Mouse (Mus musculus): ENCODE measurements at regions not wholly inside any gene's neighbourhood (a gene's known extent, or its start where the extent isn't known, plus 50 kb on each side); places are given as distances from the start of the nearest gene placed in this dataset.

DNA sequence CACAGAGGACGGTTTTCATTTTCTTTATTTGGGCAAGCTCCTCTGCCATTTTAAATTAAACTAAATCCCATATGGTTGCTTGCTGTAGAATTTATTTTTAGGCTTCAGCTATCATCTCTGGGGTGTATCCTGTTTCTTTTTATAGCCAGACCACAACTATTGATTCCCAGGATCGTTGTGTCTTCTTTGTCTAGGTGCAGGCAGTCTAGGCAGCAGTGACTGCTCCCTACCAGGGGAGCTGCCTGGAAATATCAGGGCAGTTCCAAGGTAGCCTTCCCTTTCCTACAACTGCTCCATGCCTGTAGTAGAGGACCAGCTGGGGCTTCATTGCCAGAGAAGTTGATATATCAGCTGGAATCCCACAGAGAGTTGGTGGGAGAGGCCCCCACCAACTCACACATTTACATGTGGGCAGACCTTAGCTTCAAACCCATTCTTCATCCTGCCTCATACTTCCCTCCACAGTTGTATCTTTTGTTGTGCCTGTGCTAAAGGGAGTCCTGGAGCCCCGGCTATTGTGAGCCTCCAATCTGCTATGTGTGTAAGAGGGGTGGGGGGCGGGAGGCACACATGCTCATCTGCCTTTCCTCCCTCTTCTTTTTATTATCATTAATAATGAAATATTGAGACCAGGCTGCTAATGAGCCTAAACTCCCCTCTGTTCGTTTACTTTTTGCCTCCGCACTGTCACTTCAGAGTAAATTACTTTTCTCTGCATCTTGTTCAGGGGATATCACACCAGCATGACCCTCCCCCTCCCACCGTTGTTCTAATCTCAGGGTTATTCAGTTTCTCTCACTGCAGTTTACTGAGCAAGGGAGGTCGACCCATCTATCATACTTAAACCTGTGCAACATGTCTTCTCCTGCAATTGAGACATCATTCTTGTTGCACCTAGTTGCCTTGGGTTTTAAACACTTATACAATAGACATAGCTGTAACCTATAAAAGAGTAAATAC is 576.3 kb upstream of the Plxna2 start:
- in situ Hi-C loops (cut with MboI, MseI), result no loop called here

DNA sequence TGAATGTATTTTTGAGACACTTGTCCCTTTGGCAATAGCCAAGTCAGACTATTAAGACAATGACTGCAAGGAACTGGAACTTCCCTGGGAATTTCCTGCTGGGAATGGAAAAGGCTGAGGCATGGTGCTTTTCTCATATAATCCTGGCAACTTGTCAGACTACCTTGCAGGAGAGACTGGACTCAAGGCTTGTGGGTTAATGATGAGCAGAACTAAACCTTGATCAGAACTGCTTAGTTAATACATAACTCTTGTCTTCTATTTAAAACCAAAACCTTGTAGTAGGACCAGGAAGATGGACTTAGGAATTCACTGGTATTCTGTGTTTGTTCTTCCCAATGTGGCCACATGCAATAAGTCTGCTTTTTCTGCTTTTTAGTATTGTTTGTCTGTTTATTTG is 579.3 kb upstream of the Plxna2 start:
- in situ Hi-C loops (cut with MboI, MseI), result no loop called here

DNA sequence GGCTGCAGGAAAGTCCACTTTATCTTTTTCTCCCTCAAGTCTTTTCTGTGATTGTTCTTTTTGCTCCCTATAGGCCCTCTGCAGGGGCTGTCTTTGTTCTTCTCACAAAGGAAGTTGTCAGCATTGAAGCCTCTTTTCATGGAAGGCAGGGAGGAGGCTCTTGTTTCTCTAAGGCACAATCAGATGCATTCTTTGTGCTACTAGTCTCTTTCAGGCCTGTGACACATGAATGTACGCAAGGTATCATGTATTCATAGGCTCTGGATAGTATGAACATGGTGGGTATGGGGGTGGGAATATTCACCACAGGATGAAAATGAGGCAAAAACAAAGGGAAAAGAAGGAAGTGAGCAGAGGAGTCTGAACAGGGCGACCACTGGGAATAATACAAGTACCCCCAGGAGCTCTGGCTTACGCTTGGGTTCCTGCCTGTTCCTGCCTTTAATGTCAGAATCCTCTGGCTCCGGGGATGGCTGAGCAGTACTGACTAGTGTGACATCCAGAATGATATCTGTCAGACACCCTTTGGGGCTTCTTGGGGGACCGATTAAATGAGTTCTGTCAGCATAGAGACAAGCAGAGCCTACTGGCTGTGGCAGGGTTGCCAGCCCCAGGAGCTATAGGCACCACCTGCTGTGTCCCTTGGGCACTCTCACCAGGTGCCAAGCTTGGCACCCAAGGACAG is 583.7 kb upstream of the Plxna2 start:
- in situ Hi-C loops (cut with MboI, MseI), result no loop called here

DNA sequence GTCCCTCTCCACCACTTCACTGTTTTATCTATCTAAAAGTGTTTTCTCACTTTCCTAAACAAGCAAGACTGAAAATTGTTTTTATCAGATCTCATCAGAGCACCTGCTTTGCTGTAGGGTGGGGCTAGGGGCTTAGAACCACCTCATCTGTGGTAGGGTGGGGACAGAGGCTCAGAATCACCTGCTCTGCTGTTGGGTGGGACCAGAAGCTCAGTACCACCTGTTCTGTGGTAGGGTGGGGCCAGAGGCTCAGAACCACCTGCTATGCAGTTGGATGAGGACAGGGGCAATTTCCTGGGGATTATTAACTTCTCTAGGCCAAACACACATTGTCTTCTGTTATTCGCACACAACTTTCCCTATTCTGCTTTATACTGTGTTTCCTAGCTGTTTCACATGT is 585.4 kb upstream of the Plxna2 start:
- in situ Hi-C loops (cut with MboI, MseI), result no loop called here

DNA sequence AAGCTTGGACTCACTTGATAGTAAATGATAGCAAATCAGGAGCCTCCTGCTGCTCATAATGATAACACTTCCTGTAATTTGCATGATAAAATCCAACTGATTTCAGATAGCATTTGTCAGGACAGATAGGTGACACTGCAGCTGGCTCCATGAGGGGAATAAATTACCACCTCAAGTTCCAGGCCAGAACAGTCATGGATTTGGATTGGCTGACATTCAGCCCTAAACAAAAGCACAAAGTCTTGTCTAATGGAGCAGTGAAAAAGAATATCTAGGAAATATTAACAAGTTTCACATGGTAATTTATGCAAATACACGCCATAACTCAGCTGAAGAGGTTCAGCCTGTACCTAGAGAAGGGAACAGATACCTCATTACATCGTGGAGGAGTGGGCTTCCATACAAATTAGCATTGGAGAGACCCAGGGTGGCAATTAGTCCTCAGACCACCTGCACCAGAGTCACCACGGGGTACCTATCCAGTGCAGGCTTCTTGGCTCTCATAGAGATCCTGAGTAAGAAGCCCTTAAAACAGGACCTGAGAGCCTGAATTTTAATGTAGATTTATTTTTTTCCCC is 587.3 kb upstream of the Plxna2 start:
- in situ Hi-C loops (cut with MboI, MseI), result no loop called here

DNA sequence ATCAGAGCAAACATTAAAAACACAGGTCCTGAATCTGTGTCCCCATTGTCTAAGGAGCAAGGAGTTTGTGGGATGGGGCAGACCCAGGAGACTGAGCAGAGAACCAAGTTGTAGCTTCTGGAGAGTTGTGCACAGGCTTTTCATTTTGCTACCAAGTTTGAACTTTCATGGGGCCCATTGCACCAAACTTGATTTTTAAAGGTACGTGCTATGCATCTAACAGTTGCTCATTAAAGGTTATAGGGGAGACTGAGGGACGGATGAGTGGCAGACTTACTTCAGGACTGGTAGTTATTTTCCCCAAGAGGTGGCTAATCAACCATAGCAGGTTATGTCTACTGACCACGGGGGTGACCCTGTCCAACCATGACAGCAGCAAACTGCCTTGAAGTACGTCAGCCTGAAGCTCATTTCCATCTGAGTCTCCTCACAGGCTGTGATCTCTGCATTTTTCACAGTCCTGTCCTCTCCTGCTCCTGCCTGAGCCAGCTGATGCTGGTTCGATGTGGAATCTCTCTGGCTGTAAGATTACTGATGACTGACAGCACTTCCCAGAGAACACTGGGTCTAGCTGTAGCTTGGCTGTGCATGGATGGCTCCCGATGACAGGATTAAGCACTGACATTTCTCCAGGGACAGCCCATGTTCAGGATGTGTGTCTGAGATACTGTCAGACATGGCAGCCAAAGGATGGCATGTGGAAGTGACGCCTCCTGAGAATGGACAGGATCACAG is 590.9 kb upstream of the Plxna2 start:
- in situ Hi-C loops (cut with MboI, MseI), result no loop called here

DNA sequence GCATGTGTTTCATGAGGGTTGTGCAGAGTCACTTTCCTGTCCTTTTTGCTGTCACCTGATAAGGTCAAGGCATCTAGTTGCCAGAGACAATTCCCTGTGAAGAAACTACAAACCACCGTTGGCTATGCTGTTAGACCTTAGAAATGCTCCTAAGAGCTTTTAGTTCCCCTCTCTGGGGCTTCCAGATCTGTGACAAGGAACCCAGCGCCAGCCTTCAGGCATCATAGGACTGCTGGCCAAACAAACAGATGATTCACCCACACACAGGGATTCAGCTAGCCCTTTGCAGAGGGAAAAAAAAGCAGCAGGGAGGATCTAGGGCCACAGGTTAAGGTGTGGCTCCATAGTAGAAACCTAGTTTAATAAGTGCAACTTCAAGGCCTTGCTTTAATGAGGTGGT is 591.8 kb upstream of the Plxna2 start:
- in situ Hi-C loops (cut with MboI, MseI), result no loop called here

DNA sequence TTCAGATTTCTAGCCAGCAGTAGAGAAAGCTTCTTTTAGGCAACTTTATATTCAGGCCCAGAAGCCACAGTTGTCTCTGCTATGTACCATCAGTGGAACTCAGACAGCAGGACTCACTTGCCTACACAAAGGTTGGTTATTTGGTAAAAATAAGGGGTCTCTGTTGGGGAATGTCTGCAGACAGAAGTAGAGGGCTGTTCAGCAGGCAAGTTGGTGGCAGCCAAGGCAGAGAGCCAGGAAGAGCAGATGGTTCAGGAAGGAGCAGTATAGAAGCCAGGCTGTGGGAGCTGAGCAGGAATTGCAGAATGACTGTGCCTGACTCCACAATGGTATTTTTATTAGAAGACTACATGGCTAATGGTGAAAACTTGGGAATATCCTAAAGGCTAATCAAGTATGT is 598.7 kb upstream of the Plxna2 start:
- in situ Hi-C loops (cut with MboI, MseI), result no loop called here

DNA sequence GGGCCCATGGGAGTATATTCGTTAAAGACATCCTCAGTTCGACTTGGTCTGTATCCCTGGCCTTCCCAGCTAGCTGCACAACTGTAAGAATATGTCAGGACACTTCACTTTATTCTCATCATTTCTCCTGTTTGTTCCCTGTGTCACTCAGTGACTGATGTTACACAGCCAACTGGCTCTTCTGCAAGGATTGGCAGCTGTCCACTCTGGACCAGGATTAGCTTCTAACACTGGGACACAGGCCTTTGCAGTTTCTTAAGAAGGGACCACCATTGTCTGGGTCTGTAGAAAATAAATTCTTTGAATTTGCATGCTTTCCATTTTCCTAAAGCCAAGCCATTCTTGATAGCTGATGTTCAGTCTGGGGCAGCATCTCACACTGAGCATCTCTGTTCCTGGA is 622.1 kb upstream of the Camk1g start:
- in situ Hi-C loops (cut with MboI, MseI), result no loop called here

DNA sequence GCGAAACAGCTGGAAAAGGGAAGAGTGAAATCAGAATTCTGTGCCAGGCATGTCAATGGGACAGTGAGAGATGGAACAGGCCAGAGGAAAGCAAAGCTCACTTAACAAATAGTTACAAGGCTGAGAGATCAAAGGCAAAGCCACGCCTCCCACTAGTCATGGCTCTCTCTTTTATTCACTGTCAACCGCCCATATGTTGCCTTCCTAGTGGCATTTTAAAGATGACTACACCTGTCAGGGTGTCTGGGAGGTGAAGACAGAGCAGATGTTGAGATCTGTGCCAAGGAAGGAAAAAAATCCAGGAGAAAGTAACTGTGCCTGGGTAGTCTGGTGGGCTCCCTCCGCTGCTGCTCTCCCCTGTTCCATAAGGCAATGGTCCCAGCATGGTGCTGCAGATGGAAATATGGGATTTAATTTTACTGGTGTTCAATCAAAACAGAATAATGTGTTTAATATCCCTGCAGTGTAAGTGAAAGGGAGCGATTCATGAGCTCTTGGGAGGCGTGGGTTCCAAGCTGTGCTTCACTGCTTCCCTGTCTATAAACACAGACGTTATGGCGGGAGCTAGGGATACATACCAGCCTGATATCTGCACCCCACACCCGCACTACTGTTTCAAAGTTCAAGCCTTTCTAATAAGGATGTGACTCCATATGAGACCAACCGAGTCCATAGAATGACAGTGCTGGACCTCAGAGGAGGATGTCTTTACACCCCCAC is 620.0 kb upstream of the Camk1g start:
- in situ Hi-C loops (cut with MboI, MseI), result no loop called here

DNA sequence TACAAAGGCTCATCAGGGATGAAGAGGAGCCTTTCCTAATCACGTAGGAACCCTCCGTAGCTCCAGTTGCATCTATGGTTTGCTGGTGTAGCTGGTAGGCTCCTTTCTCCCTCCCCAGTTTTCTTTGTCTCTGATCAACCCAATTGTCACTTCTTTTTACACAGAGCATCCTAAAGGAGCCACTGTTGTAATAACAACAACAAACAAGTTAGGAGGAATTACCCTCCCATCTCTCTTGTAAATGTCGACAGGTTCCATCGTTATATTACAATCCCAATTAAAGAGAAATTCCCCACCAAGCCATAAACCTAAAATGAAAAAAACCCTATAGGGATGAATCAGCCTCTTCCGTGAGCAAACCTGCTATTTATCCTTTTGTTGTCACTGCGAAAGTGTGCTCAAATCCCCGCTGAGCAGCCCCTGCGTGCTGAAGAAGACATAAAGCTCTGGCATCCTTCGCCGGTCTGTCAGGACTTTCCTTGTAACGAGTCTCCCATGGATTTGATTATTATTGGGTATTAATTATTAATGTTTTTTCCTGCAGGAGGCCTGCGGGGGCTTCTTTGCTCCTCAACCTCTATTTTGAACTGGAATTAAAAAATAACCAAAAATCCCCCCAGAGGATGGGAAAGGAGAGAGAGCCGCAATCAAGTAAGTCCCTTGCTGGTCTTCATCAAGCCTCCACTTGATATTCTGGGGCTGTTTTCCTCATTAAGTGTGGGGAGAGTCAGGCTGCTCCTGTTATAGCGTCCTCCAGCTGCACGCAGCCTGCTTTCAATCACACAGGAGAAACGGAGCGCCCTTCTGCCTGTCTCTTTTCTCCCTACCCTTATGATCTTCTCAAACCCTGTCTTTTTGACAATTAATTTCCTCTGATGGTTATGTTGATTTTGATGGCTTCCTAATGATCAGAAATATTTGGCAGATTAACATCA is 619.1 kb upstream of the Camk1g start:
- in situ Hi-C loops (cut with MboI, MseI), result no loop called here

DNA sequence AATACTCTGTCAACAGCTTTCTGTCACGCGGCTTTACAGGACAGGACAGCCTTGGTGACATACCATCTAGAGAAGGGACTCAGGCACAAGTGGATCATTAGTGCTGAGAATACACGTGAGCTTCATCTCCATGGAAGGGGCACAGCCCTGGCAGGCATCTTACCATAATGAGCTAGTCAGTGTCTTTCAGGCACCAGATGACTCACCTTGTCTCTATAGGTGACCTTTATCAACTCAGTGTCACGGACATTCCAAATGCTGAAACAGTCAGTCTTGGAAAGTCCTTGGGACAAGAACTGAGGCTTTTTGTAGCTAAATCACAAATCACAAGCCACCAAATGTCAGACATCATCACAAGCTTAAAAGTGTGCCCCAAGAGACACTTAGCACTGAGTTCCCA is 610.5 kb upstream of the Camk1g start:
- in situ Hi-C loops (cut with MboI, MseI), result no loop called here

DNA sequence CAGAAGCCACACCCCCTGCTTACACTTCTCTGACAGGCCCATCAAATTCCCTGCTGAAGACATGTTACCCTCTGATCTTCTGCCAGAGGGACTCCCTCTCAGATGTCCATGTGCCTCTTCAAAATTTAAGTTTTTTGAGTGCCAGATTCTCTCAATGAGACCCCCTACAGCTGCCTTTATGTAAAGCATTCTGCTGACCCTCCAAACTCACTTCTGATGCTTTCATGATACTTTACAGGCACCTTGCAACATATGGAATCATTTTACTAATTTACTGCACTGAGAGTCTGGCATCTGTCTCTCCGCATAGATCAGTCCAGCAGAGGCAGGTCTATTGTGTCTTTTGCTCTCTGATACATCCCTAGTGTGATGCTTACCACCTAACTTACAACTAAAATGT is 601.4 kb upstream of the Camk1g start:
- in situ Hi-C loops (cut with MboI, MseI), result loop anchor here in 1 of 2 experiments (10.0 kb wide), 1 partner anchor 1297 kb away; no protein-coding TSS in a partner anchor

DNA sequence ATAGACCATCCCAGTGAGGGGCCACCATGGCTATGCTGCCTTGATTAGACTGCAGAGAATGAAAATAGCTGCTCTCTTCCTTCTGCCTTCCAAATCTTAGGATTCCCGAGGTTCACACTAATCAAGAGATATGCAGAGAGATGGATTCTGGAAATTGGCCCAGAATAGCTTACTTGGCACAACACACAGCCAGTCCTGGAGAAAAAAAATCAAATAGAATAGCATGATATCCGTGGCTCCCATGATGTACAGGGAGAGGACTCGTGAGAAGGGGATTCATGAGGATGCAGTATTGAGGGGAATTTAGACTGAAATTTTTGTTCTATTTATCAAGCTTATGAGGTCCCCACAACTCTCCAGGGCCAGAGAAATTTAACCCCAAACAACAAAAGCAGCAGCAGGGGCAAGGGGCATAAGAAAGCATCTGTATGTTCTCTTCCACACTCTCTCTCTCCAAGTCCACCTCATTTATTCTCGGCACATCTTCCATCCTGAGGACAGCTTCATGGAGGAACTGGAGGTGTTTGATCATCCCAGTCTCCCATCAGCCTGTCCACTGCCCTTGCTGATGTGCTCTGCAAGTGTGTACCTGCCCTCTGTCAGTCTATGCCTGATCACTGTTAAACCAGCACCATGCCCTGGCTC is 599.3 kb upstream of the Camk1g start:
- in situ Hi-C loops (cut with MboI, MseI), result no loop called here

DNA sequence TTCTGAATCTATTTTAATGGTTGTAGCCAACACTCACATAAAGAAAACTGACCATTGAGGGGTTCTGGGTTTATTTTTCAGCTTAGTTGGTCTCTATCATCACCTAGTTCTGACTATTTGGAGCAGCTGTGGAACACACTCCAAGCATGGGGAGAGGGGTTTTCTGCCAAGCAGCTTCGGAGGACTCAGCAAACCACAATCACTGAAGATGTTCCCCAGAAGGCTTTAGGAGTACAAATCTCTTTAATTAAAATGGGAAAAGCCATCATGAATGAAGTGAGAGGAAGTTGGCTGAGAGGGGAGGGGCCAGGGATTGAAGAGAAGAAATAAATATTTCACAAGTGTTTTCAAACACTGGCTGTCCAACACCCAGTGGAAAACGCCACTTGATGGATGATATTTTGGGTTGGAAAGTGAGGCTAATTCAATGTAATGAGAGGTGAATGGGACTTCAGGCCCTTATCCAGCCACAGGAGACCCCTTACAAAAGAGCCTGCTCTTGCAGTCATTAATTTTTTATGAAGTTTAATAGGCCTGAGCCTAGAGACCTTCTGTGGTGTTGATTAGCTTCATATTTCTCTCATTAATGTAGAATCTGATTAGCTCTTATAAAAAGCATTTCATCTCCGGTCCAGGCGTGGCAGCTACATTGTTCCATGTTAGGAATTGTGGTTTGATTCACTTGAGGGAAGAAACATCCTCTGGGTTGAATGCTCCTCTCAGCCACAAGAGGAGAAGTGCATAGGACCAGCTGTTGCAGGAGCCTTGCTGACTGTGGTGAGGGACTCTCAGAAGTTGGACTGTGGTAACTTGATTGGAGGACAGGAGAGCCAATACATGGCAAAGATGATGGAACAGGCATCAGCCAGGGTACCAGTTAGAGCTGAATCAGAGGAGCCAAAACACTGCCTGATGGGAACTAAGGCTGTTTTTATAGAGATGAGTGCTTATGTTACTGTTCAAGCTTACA is 598.1 kb upstream of the Camk1g start:
- in situ Hi-C loops (cut with MboI, MseI), result no loop called here

DNA sequence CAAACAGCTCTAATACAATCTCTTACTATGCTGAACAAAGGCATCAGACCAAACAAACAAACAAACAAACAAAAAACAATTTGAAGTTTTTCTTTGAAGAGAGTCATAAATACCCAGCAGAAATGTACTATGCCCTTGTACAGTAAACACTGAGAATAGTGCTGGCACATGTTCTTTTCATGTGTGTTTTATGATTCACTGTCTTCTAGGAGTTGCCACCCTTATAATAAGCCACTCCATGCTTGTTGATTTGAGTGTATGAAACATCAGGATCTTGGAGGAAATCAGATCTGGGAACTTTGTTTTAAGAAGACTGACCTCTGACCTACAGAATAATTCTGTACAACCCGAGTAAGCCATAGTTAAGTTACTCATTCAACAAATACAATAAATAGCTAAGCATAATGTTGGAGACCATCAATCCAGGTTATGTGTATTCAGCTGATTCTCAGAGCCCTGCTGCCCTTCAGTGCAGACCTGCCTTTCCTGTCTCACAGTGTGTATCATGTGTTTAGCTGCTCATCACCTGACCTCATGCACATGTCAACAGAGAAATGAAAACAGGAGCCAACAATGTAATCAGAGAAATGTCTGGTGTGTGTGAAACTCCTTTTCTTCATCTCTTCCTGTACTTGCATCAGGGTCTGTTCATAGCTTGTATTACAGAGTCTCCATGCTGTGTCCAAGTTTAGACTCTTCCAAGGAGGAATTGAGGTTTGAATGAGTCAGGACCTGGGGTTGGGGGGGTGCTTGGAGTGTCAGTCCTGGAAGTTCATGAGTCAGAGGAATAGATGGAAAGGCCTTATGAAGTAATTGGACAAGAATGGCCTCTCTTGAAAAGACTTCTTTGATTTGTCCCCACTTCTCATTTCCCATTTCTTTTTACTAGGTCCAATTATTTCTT is 596.8 kb upstream of the Camk1g start:
- in situ Hi-C loops (cut with MboI, MseI), result no loop called here

DNA sequence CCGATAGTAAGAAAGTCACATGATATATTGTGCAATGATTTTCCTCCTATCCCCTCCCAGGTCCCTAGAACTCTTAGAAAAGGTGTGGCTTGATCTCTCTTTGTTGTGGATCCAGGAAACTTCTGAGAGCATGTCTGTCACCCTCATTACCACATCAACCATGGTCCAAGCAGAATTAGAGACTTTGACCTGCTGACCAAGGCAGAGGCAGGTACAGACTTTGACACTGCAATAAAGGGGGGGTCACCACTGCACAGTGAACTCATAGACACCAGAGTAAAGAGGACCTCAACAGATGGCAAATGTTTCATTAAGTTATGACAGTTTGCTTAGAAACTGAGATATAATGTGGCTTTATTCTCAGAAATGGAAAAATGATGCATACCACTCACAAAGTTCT is 595.2 kb upstream of the Camk1g start:
- in situ Hi-C loops (cut with MboI, MseI), result no loop called here

All from T-helper 17 cell (primary cell).